Mouse (Mus musculus) neural tube, embryonic 12.5 days (tissue): ENCODE measurements around the gene Itgb2. TPM values are rescaled to one million over a fixed set of nuclear protein-coding genes. Genes with fewer than 3 reads are reported as not detected.

ENCODE experiments used
- ATAC-seq: fragments of 200-750 bp; cut with Nextera tagmentation; 2 replicates; pipeline ENCODE4 v1.8.0; 2017; ENCODE audit warnings: low read depth, mild to moderate bottlenecking, moderate TSS enrichment, moderate library complexity; ENCODE audit not compliant: low FRiP score
- H3K27ac ChIP-seq: fragments of 300-500 bp; sonication (generic); 2 replicates; pipeline ENCODE4 v1.5.1; 2016
- H3K27me3 ChIP-seq: fragments of 300-500 bp; sonication (generic); replicated peaks from 2 replicates; pipeline ENCODE4 v1.6.1; 2016; ENCODE audit warnings: mild to moderate bottlenecking
- H3K36me3 ChIP-seq: fragments of 300-500 bp; sonication (generic); 2 replicates; pipeline ENCODE4 v1.6.1; 2016; ENCODE audit warnings: mild to moderate bottlenecking
- H3K4me1 ChIP-seq: fragments of 300-500 bp; sonication (generic); 2 replicates; pipeline ENCODE4 v1.6.1; 2016
- H3K4me2 ChIP-seq: fragments of 300-500 bp; sonication (generic); replicated peaks from 2 replicates; pipeline ENCODE4 v1.6.1; 2016; ENCODE audit warnings: mild to moderate bottlenecking
- H3K4me3 ChIP-seq: fragments of 300-500 bp; sonication (generic); 2 replicates; pipeline ENCODE4 v1.5.1; 2016
- H3K9ac ChIP-seq: fragments of 300-500 bp; sonication (generic); 2 replicates; pipeline ENCODE4 v1.6.1; 2016; ENCODE audit warnings: mild to moderate bottlenecking
- H3K9me3 ChIP-seq: fragments of 300-500 bp; sonication (generic); 2 replicates; pipeline ENCODE4 v1.6.1; 2016; ENCODE audit warnings: mild to moderate bottlenecking
- WGBS: fragments of 180-500 bp; shearing (Covaris S2); methylation state at CpG from one replicate; pipeline ENCODE4 v1.1.7; 2016; 5-methylcytosine and 5-hydroxymethylcytosine counted together
- polyA plus RNA-seq: library from polyadenylated mRNA; unstranded; fragments of >200 nt; fragmentation: Nextera tagmentation; extraction: Ambion mirVana; gene quantifications from 2 replicates; pipeline ENCODE4 v1.2.1, GENCODE M21; 2016

Itgb2 gene
- polyA plus RNA-seq, 1 experiment from 2014 or later: 1.4 TPM

- ATAC-seq: no peak
- H3K9me3 ChIP-seq: no peaks in the 10 kb centered on the region
- no peak overlapping the region for H3K4me3 ChIP-seq
- peaks cover 12% of the 10 kb centered on the region for H3K36me3 ChIP-seq
- H3K27me3 ChIP-seq: no peaks in the 10 kb centered on the region
- H3K4me2 ChIP-seq: no peak overlapping the region
- 81% methylated on average over 10 of the region's 10 CpGs for WGBS
- peaks cover 29% of the 10 kb centered on the region for H3K4me1 ChIP-seq
- no peak overlapping the region for H3K9ac ChIP-seq
- no peak overlapping the region for H3K27ac ChIP-seq
Measured at GRCm38 (mm10) chr10:77583795-77584422, 53.9 kb downstream of the Itgb2 start.

GRCm38 (mm10) chr10:77586637-77587036, 56.6 kb downstream of the Itgb2 start:
- peaks cover 32% of the 10 kb centered on the region for H3K4me1 ChIP-seq
- H3K9ac ChIP-seq: no peak overlapping the region
- no peaks in the 10 kb centered on the region for H3K9me3 ChIP-seq
- WGBS: 93% methylated on average over 3 of the region's 3 CpGs
- H3K4me3 ChIP-seq: no peak overlapping the region
- ATAC-seq: no peak
- H3K36me3 ChIP-seq: peaks cover 34% of the 10 kb centered on the region
- no peaks in the 10 kb centered on the region for H3K27me3 ChIP-seq
- no peak overlapping the region for H3K27ac ChIP-seq
- H3K4me2 ChIP-seq: no peak overlapping the region

DNA sequence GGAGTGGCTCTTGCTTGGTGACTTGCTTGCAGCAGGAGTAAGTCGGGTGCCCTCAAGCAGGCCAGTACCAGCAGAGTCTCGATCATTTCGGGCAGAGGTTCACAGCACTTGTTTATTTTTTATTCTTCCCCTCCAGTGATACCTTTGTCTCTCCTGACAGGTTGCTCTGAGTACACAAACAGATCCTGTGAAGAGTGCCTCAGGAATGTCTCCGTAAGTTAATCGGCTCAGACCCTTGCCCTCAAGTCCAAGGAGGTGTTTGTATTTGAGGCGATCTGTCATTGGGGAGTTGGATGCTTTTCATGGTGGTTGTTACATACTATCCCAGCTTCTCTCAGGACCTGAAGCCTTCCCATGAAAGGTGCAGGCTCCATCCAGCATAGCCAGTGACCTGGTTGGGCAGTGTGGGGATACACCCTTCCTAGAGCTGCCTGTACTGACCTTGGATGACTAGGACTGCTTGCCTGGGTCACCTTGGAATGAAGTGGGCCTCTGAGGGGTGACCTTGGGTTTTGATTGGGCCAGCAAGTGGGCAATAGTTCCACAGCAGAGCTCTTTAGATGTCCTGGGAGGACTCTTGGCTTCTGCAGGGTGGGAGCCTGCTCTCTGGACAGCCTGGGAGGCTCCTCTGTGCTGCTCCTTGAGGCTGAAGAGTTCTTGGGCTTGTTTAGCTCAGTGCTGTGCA, 57.2 kb downstream of the Itgb2 start:
- WGBS: 93% methylated on average over 6 of the region's 6 CpGs
- H3K27ac ChIP-seq: no peak overlapping the region
- H3K4me2 ChIP-seq: no peak overlapping the region
- H3K4me3 ChIP-seq: no peak overlapping the region
- peaks cover 39% of the 10 kb centered on the region for H3K36me3 ChIP-seq
- no peak for ATAC-seq
- no peaks in the 10 kb centered on the region for H3K27me3 ChIP-seq
- H3K9me3 ChIP-seq: no peaks in the 10 kb centered on the region
- no peak overlapping the region for H3K9ac ChIP-seq
- H3K4me1 ChIP-seq: peaks cover 30% of the 10 kb centered on the region

- ATAC-seq: no peak
- H3K4me1 ChIP-seq: peaks cover 22% of the 10 kb centered on the region
- H3K36me3 ChIP-seq: peaks cover 43% of the 10 kb centered on the region
- no peaks in the 10 kb centered on the region for H3K27me3 ChIP-seq
- no peak overlapping the region for H3K4me2 ChIP-seq
- H3K9me3 ChIP-seq: no peaks in the 10 kb centered on the region
- no peak overlapping the region for H3K4me3 ChIP-seq
- H3K27ac ChIP-seq: no peak overlapping the region
- 86% methylated on average over 2 of the region's 2 CpGs for WGBS
- H3K9ac ChIP-seq: no peak overlapping the region
Measured at GRCm38 (mm10) chr10:77588036-77588435, 58.0 kb downstream of the Itgb2 start.

GRCm38 (mm10) chr10:77589117-77589516, 59.1 kb downstream of the Itgb2 start:
- H3K4me2 ChIP-seq: no peak overlapping the region
- no peak for ATAC-seq
- H3K27ac ChIP-seq: no peak overlapping the region
- no peaks in the 10 kb centered on the region for H3K9me3 ChIP-seq
- no peak overlapping the region for H3K4me3 ChIP-seq
- H3K27me3 ChIP-seq: no peaks in the 10 kb centered on the region
- H3K4me1 ChIP-seq: peaks cover 13% of the 10 kb centered on the region
- WGBS: 69% methylated on average over 7 of the region's 7 CpGs
- peaks cover 54% of the 10 kb centered on the region for H3K36me3 ChIP-seq
- H3K9ac ChIP-seq: no peak overlapping the region

DNA sequence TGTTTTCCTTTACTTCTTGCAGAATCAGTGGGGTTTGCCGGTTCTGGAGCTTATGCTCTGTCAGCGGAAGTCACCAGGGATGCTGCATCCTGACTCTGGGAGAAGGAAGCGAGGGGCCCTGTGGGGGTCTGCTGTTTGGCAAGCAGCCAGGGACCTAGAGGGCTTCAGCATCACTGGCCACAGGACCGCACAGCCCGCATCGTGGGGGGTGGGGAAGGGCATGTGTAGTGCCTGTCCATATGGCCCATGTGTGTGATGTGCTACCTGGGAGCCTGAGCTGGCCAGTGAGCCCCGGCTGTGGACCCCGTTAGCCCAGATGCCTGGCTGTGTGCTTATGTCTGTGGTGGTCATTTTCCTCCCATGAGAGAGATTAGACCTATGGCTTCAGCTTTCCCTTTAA, 59.7 kb downstream of the Itgb2 start:
- Histone ChIP-seq H3K4me2 (no peak overlapping the region), H3K9me3 (no peaks in the 10 kb centered on the region), H3K4me1 (peaks cover 13% of the 10 kb centered on the region), H3K4me3 (no peak overlapping the region), H3K27ac (no peak overlapping the region), H3K27me3 (no peaks in the 10 kb centered on the region), H3K36me3 (peaks cover 60% of the 10 kb centered on the region), H3K9ac (no peak overlapping the region)
- no peak for ATAC-seq
- WGBS: 85% methylated on average over 8 of the region's 8 CpGs

GRCm38 (mm10) chr10:77590812-77591211, 60.8 kb downstream of the Itgb2 start:
- no peak overlapping the region for H3K4me2 ChIP-seq
- H3K9ac ChIP-seq: no peak overlapping the region
- H3K4me3 ChIP-seq: no peak overlapping the region
- peaks cover 71% of the 10 kb centered on the region for H3K36me3 ChIP-seq
- no peak overlapping the region for H3K27ac ChIP-seq
- ATAC-seq: peak; percentile 29; the same call in 1 of the 2 replicates
- H3K27me3 ChIP-seq: no peaks in the 10 kb centered on the region
- peaks cover 13% of the 10 kb centered on the region for H3K4me1 ChIP-seq
- no peaks in the 10 kb centered on the region for H3K9me3 ChIP-seq
- 44% methylated on average over 6 of the region's 6 CpGs for WGBS

GRCm38 (mm10) chr10:77591546-77591945, 61.5 kb downstream of the Itgb2 start:
- no peak for ATAC-seq
- H3K9me3 ChIP-seq: no peaks in the 10 kb centered on the region
- no peak overlapping the region for H3K9ac ChIP-seq
- no peak overlapping the region for H3K4me3 ChIP-seq
- H3K27ac ChIP-seq: no peak overlapping the region
- H3K4me1 ChIP-seq: peaks cover 13% of the 10 kb centered on the region
- H3K4me2 ChIP-seq: no peak overlapping the region
- 82% methylated on average over 6 of the region's 6 CpGs for WGBS
- peaks cover 72% of the 10 kb centered on the region for H3K36me3 ChIP-seq
- H3K27me3 ChIP-seq: no peaks in the 10 kb centered on the region

GRCm38 (mm10) chr10:77596060-77596459, 66.0 kb downstream of the Itgb2 start:
- Histone ChIP-seq H3K9ac (no peak overlapping the region), H3K9me3 (no peaks in the 10 kb centered on the region), H3K4me3 (no peak overlapping the region), H3K36me3 (peaks cover 69% of the 10 kb centered on the region), H3K4me2 (no peak overlapping the region), H3K27ac (no peak overlapping the region), H3K27me3 (no peaks in the 10 kb centered on the region), H3K4me1 (no peaks in the 10 kb centered on the region)
- 89% methylated on average over 2 of the region's 2 CpGs for WGBS
- no peak for ATAC-seq

- WGBS: 57% methylated on average over 4 of the region's 4 CpGs
- Histone ChIP-seq H3K4me2 (no peak overlapping the region), H3K4me3 (no peak overlapping the region), H3K36me3 (peaks cover 15% of the 10 kb centered on the region), H3K9ac (no peak overlapping the region), H3K27ac (no peak overlapping the region), H3K4me1 (peaks cover 11% of the 10 kb centered on the region; the same call in 1 of the 2 replicates), H3K27me3 (no peaks in the 10 kb centered on the region), H3K9me3 (no peaks in the 10 kb centered on the region)
- ATAC-seq: no peak
Measured at GRCm38 (mm10) chr10:77603021-77603420, 73.0 kb downstream of the Itgb2 start.

GRCm38 (mm10) chr10:77604111-77604510, 74.1 kb downstream of the Itgb2 start:
- H3K4me1 ChIP-seq: peaks cover 11% of the 10 kb centered on the region; the same call in 1 of the 2 replicates
- no peak for ATAC-seq
- no peak overlapping the region for H3K27ac ChIP-seq
- no peak overlapping the region for H3K4me2 ChIP-seq
- H3K9ac ChIP-seq: no peak overlapping the region
- peaks cover 12% of the 10 kb centered on the region for H3K36me3 ChIP-seq
- H3K4me3 ChIP-seq: no peak overlapping the region
- WGBS: 94% methylated on average over 6 of the region's 6 CpGs
- no peaks in the 10 kb centered on the region for H3K27me3 ChIP-seq
- H3K9me3 ChIP-seq: no peaks in the 10 kb centered on the region

GRCm38 (mm10) chr10:77604958-77605357, 74.9 kb downstream of the Itgb2 start:
- Histone ChIP-seq H3K4me2 (no peak overlapping the region), H3K27ac (no peak overlapping the region), H3K9ac (no peak overlapping the region), H3K27me3 (no peaks in the 10 kb centered on the region), H3K4me1 (peaks cover 11% of the 10 kb centered on the region; the same call in 1 of the 2 replicates), H3K36me3 (peaks cover 11% of the 10 kb centered on the region), H3K4me3 (no peak overlapping the region), H3K9me3 (no peaks in the 10 kb centered on the region)
- ATAC-seq: no peak
- 91% methylated on average over 5 of the region's 5 CpGs for WGBS
